Mouse (Mus musculus) embryo, embryonic 10 days (tissue): ENCODE data around the gene Wdr93.
"Not testable (repeated sequence)": the region's sequence is repeated elsewhere in the genome, so short reads cannot be mapped to it uniquely, and the experiment has no call there.

Experiments
- DNase-seq: peaks from one replicate; pipeline ENCODE4 v3.0.0-alpha.2; 2015; ENCODE audit warnings: low spot score

Gene Wdr93

GRCm38 (mm10) chr7:79749511-79749910, 6.5 kb downstream of the Wdr93 start:
- no peak for DNase-seq

GRCm38 (mm10) chr7:79756334-79756733, 13.4 kb downstream of the Wdr93 start:
- DNase-seq = no peak

GRCm38 (mm10) chr7:79758176-79758575, 15.2 kb downstream of the Wdr93 start:
- no peak for DNase-seq

DNA sequence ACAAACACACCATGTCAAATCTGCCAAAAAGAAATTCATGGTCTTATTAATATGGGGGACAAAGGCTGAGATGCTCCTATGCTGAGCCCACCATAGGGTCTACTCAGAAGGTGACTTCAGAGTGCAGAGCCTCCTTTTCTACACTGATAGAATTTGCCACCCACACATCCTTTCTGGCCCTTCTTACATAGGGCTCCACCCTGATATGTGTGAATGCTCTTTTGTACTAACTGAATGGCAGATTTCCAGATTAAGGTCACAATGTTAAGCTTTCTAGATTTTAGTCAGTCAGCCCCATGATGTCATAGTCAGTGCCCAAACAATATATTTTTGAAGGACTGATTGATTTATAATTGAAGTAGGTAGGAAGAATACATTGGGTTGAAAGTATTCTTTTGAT, 16.8 kb downstream of the Wdr93 start:
- no peak for DNase-seq

GRCm38 (mm10) chr7:79761124-79761876, 18.3 kb downstream of the Wdr93 start:
- DNase-seq = no peak

- DNase-seq = no peak
These were observed 19.1 kb downstream of the Wdr93 start for GRCm38 (mm10) chr7:79762106-79762505.

DNA sequence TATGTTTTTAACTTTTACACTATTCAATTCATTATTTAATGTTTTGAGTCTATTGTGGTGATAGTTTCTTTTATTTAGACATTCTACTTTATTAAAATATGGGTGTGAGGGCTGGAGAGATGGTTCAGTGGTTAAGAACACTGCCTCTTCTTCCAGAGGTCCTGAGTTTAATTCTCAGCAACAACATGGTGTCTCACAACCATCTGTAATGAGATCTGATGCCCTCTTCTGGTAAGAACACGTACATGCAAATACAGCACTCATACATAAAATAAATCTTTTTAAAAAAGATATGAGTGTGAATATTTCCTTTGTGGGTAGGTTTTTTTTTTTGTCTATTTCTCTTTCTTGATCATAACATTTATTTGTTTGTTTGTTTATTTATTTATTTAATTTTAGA, 23.0 kb downstream of the Wdr93 start:
- no peak for DNase-seq

- DNase-seq = no peak
These were observed 26.7 kb downstream of the Wdr93 start for GRCm38 (mm10) chr7:79769664-79770063.

- peak; percentile 22 for DNase-seq
These were observed 28.9 kb downstream of the Wdr93 start for GRCm38 (mm10) chr7:79771561-79772512.

DNA sequence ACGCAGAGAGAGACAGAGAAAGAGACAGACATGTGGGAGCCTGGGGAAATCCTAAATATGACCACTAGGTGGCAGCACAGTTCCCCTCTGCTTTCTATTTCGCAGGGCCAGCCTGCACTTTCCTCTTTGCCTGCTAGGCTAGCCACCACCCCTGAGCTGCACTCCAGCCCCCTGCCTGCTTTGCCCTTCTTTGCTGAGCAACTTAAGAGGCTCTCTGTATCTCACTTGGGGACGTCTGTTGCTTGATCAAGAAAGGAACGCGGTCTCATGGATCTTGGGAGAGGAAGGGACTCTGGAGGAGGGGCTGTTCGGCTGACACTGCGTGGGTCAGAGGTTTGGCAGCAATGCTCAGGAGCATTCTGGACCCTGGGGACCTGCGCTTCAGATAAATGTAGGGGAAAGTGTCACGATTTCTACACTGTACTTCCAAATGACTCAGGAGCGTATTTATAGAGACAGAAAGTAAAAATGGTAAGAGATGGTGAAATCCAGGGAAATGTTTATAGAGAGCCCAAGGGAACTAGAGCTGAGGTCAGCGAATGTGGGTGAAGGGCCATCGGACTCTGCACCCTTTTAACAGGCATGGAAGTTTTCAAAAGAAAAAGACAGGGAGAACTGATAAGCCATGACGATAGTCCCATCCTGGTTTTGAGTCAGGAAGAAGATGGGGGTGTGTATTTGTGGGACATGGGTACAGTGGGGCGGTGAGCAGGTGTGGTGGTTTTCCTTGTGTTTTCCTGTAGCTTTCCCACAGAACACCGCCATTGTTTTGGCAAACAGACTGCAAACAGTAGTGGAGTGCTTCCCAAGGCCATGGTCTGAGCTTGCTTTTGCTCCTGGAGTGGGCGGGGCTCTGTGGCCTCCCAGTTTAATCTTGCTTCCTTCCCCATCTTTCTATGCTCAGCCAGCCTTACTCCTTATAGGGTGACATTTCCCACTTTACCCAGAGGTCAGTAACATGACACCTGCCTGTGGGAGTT, 38.0 kb downstream of the Wdr93 start:
- DNase-seq = peak; percentile 83

- DNase-seq = no peak
These were observed 39.0 kb downstream of the Wdr93 start for GRCm38 (mm10) chr7:79781826-79782515.

GRCm38 (mm10) chr7:79782516-79782855, 39.5 kb downstream of the Wdr93 start:
- no peak for DNase-seq

DNA sequence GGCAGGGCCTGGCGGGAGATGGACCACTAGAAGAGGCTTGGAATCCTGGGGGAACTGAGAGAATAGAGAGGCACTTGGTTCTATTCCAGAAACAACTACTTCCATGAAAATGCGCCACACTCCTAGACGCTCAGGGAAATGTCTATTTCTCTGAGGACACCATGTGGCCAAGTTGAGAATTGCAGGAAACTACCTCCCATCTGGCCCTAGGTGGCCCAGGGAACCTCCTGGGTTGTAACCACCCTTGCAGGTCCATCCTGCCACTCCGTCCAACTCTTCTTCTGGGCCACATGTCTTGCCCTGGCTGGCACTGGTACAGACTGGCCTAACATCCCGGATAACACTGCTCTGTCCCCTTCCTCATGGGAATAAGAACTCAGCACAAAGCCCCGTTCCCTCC, 43.3 kb downstream of the Wdr93 start:
- peak; percentile 86 for DNase-seq

DNA sequence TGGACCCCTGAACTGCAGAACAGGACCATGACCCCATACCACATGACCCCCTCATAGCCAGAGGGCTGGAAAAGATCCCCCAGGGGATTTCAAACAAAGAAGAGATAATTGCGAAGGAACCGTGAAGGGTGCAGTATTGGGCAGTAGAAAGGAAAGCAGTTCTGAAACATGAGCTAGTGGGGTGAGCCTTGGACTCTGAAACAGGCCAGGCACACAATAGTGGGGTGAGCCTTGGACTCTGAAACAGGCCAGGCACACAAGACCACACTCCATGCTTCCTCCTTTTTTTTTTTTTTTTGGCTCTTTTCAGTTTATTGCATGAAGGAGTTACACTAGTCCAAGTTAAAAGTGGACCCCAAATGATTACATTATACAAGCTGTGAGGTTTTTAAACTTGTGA, 46.8 kb downstream of the Wdr93 start:
- not testable (repeated sequence) for DNase-seq

DNA sequence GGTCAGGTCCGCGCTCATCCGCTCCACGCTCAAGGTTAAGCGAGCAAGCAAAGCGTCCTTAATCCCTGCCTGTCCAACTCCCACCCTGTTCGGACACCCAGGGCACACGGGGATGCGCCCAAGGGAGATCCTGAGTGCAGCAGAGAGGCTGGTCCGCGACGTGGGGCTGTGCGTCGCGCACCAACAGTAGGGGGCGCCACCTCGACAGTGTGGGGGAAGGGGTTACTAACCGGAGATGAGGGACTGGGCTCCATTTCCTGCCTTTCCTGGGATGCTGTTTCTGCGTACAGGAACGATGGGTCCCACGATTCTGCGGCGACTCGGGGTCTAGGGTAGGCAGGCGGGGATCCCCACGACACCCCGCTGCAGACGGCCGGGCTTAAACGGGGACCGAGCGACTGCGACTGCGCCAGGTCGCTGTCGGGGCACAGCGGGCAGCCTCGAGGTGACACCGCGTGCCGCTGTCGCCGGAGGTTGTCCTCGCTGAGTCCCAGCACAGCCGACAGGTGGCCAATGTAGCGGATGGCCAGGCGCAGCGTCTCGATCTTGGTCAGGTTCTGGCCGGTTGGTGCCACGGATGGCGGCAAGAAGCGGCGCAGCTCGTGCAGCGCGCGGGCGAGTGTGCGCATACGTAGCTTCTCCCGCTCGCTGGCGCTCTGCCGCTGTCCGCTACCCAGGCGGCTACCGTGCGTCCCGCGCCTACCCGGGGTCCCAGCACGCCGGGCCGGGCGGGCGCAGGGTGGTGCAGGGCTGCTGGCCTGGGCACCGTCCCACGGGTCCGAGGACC, 49.9 kb downstream of the Wdr93 start:
- DNase-seq = peak; percentile 65

- DNase-seq = no peak
These were observed 50.7 kb downstream of the Wdr93 start, which contains the start of gene Mesp1 for GRCm38 (mm10) chr7:79793688-79794087. Gene Mesp1 (minus strand): TSS chr7:79793788.

DNA sequence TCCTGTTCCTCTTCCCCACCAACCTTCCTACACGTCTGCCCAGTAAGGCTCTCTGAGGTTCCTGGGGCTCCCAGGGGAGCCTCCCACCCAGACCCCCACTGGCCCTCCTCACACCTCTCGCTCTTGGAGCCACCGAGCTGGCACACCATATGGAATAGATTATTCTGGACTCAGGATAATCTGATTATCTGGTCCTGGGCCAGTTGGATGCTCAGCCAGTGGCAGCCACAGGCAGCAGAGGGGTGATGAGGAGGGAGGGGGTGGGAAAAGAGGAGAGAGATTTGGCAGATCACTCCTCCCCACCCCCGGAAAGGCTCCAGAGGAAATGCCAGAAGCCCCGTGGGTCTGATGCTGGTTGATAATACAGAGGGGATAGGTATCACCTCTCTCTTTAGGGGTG, 55.6 kb downstream of the Wdr93 start:
- no peak for DNase-seq

GRCm38 (mm10) chr7:79799048-79799447, 56.1 kb downstream of the Wdr93 start:
- peak; percentile 89 for DNase-seq

- DNase-seq = no peak
These were observed 56.5 kb downstream of the Wdr93 start for GRCm38 (mm10) chr7:79799506-79799905.

DNA sequence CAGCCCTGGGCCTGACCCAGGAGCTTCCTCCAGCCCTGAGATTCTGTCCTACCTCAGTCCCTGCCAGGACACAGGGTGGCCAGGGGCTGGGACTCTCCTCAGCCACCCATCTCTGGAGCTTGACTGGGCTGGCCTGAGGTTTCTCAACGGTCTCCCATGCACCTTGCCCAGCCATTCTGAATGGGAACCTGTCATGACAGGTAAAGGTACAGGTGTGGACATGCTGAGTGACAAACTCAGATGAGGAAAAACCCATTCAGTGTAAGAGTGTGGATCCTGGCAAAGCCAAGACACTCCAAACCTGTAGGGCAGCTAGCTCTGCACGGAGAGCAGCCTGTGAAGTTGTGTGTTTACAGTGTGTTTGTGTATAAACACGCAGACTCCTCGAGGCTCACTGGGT, 57.4 kb downstream of the Wdr93 start:
- no peak for DNase-seq
